Mouse (Mus musculus) left cerebral cortex, adult 2 months (tissue): ENCODE data around the gene Hist1h3c. TPM values are rescaled to one million over a fixed set of nuclear protein-coding genes. Genes with fewer than 3 reads are reported as not detected.

Experiments used
- DNase-seq, 2 experiments: peaks; one replicate each; pipeline ENCODE4 v3.0.0; 2021 to 2022; ENCODE audit warnings: low spot score in 2 of 2, mixed read lengths in 1 of 2; ENCODE audit errors: extremely low spot score in 1 of 2
- H3K27ac ChIP-seq: fragments of 200-600 bp; 2 replicates; pipeline ENCODE4 v1.8.1; 2022
- H3K4me3 ChIP-seq: fragments of 200-600 bp; 2 replicates; pipeline ENCODE4 v1.8.1; 2022
- CTCF ChIP-seq: fragments of 200-600 bp; IDR thresholded peaks from 2 replicates; pipeline ENCODE4 v1.8.1; 2022; ENCODE audit warnings: antibody characterized with exemption, mild to moderate bottlenecking, moderate library complexity
- intact Hi-C: fragments of 180-260 bp; cut with DNase I; formaldehyde crosslinking; loops from one replicate; pipeline ENCODE4 v1.15.1; 2025
- total RNA-seq, 2 experiments: library from RNA; stranded (reverse); gene quantifications; 2 replicates each; pipeline ENCODE4 v1.2.3; 2021

Hist1h3c gene
- total RNA-seq, 2 experiments from 2014 or later = 1.0 to 1.3 TPM

GRCm38 (mm10) chr13:23756790-23757189, 11.4 kb upstream of the Hist1h3c start, which contains the start of gene Hist1h4b:
TSS of gene Hist1h4b (plus strand) at chr13:23757013.
- peak within 1 kb of the TSS; percentile 40 for H3K4me3 ChIP-seq
- intact Hi-C loops = no loop called here
- TF ChIP-seq CTCF = no peak
- peak; percentile 82 to 88 for DNase-seq
- peak within 1 kb of the TSS; percentile 75 for H3K27ac ChIP-seq

DNA sequence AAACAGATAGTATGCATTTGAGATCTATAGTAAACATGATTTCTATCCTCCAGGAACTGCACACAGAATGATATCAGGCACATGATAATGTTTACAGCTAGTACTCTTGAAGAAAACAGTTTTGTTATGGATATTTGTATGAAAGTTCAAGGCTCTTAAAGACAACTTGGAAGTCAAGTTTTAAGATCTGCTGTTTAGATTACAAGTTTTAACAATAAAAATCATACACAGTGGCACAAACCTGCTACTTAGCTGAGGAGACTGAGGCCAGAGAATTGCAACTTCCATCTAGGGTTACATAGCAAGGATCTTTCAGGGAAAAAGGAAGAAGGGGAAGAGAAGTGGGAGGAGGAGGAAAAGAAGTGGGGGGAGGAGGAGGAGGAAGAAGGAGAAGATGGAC, 9.6 kb upstream of the Hist1h3c start:
- no peak overlapping the region for H3K4me3 ChIP-seq
- H3K27ac ChIP-seq = no peak overlapping the region
- TF ChIP-seq CTCF = no peak
- intact Hi-C loops = loop anchor here (5.0 kb wide), 1 partner anchor 2003 kb away; the partner anchor contains the start of genes Hist1h2ak, Hist1h2bn and Hist1h4k
- DNase-seq = no peak

DNA sequence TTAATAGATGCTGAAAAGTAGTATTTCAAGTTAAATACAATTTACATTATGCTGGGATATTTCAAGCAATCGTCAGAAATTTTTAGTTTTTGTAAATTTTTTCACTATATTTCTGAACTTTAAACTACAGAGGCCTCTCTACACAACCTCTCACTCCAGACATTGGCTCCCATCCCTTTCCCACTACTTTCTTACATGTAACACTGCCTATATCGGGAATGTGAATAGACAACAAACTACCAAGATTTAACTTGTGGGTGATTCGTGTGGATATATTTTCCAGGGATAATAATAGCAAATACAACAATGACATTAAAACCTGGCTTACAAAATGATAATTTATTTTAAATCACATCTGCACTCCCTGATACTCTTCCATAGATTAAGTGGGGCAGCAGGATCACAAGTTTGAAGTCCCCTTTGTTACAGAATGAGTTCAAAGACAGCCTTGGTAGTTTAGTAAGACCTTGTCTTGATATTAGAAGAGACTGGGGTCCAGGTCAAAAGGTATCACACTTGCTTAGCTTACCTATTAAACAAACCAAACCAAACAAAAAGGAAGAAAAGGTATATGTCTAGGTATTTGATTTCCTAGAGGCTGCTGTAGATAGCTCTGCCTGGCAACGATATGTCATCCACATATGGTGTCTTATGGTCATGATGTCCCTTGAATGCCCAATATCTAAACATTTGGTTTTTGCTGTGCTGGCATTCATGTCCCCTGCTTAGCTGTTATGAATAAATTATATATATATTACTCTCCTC, 8.1 kb upstream of the Hist1h3c start:
- TF ChIP-seq CTCF = no peak
- intact Hi-C loops = loop anchor here (5.0 kb wide), 1 partner anchor 2001 kb away; the partner anchor contains the start of genes Hist1h2ak, Hist1h2bn and Hist1h4k

GRCm38 (mm10) chr13:23752742-23753172, 7.4 kb upstream of the Hist1h3c start:
- no peak overlapping the region for H3K4me3 ChIP-seq
- intact Hi-C loops = loop anchor here (5.0 kb wide), 1 partner anchor 2000 kb away; the partner anchor contains the start of genes Hist1h2ak, Hist1h2bn and Hist1h4k
- no peak for TF ChIP-seq CTCF
- DNase-seq = no peak
- H3K27ac ChIP-seq = no peak overlapping the region

More for the DNA sequence above, 8.1 kb upstream of the Hist1h3c start:
- DNase-seq = no peak
- no peak overlapping the region for H3K4me3 ChIP-seq
- H3K27ac ChIP-seq = no peak overlapping the region

- peak; percentile 89 to 93 for DNase-seq
- intact Hi-C loops = loop anchor here (5.0 kb wide), 1 partner anchor 2000 kb away; the partner anchor contains the start of genes Hist1h2ak, Hist1h2bn and Hist1h4k
- peak within 1 kb of the TSS; percentile 88 for H3K27ac ChIP-seq
- TF ChIP-seq CTCF = peak; percentile 1; the same call in 1 of the 2 replicates
- peak within 1 kb of the TSS; percentile 48 for H3K4me3 ChIP-seq
Observed at GRCm38 (mm10) chr13:23752067-23752741, 6.8 kb upstream of the Hist1h3c start, which contains the start of gene Hist1h3b. TSS of gene Hist1h3b (plus strand) at chr13:23752267.

DNA sequence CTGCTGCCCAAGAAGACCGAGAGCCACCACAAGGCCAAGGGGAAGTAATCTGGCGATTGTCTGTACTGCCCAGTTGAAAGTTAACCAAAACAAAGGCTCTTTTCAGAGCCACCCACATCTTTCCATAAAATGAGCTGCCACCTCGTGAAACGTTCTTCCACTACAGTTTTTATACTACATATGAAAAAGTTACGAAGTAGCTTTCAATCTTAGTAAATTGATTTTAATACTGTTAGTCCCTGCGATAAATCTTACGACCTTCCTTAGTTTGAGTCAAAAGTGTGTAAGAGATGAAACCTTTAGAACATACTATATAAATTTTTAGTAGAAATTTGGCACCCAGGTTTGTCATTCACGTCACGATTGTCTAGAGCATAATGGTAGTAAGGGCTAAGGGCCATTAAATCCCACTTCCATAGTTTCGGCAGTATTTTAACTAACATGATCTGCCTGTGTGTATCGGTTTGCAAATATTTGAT, 6.1 kb upstream of the Hist1h3c start:
- DNase-seq = no peak
- intact Hi-C loops = loop anchor here (5.0 kb wide), 1 partner anchor 1999 kb away; the partner anchor contains the start of genes Hist1h2ak, Hist1h2bn and Hist1h4k
- peak overlapping the region; percentile 41 for H3K4me3 ChIP-seq
- peak overlapping the region; percentile 81; the same call in 1 of the 2 replicates for H3K27ac ChIP-seq
- no peak for TF ChIP-seq CTCF

DNA sequence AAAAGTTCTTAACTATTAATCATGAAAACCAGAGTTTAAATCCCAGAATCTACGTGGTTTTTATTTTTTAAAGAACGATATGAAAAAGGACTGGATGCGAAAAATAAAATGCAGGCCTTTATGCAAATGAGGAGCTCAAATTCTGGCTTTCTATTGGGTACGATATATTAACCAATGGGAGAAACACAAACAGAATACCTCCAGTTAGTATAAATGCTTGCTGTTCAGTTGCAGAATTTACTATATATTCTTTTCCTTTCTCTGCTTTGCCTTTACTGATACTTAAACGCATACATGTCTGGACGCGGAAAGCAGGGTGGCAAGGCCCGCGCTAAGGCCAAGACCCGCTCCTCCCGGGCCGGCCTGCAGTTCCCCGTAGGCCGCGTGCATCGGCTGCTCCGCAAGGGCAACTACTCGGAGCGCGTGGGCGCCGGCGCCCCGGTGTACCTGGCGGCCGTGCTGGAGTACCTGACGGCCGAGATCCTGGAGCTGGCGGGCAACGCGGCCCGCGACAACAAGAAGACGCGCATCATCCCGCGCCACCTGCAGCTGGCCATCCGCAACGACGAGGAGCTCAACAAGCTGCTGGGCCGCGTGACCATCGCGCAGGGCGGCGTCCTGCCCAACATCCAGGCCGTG, 5.6 kb upstream of the Hist1h3c start, which contains the start of gene Hist1h2ab:
TSS of gene Hist1h2ab (plus strand) at position 288 of the 639 bp plus-strand sequence.
- peak; percentile 46 to 49 for DNase-seq
- peak within 1 kb of the TSS; percentile 88 for H3K27ac ChIP-seq
- peak within 1 kb of the TSS; percentile 48 for H3K4me3 ChIP-seq
- intact Hi-C loops = loop anchor here (5.0 kb wide), 1 partner anchor 1999 kb away; the partner anchor contains the start of genes Hist1h2ak, Hist1h2bn and Hist1h4k

GRCm38 (mm10) chr13:23749563-23750121, 4.2 kb upstream of the Hist1h3c start:
- DNase-seq = no peak
- H3K4me3 ChIP-seq = no peak overlapping the region
- H3K27ac ChIP-seq = no peak overlapping the region
- no peak for TF ChIP-seq CTCF
- intact Hi-C loops = loop anchor here (5.0 to 10.0 kb wide), 2 partner anchors 315 to 1997 kb away; partner anchors contain the start of genes Hist1h2ak, Hist1h2bn and Hist1h4k

DNA sequence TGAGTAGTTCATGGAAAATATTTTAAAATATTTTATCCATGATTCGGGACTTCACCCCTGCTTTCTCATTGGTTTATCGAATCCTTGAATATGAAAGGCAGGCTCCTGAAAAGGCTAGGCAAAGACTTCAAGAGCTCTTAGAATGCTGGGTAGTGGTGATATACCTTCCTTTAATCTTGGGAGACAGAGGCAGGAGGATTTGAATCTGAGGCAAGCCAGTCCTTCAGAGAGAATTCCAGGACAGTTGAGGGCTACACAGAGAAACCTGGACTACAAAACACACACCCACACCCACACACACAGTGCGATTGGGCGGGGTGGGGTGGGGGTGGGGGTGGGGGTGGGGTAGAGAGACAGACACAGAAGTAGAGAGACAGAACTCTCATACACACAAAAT, 2.5 kb upstream of the Hist1h3c start:
- no peak for TF ChIP-seq CTCF
- intact Hi-C loops = loop anchor here (2.0 to 10.0 kb wide), 2 partner anchors 165 to 313 kb away; no protein-coding TSS in a partner anchor
- no peak overlapping the region for H3K4me3 ChIP-seq
- no peak for DNase-seq
- 0 out of 2 replicates have a peak overlapping the region, but pooled peaks have one; percentile 11 for H3K27ac ChIP-seq

GRCm38 (mm10) chr13:23747081-23747891, 1.9 kb upstream of the Hist1h3c start:
- no peak for TF ChIP-seq CTCF
- Histone ChIP-seq H3K27ac (peak overlapping the region; percentile 98), H3K4me3 (peak overlapping the region; percentile 55)
- no peak for DNase-seq
- intact Hi-C loops = loop anchor here (2.0 to 10.0 kb wide), 2 partner anchors 164 to 312 kb away; no protein-coding TSS in a partner anchor

DNA sequence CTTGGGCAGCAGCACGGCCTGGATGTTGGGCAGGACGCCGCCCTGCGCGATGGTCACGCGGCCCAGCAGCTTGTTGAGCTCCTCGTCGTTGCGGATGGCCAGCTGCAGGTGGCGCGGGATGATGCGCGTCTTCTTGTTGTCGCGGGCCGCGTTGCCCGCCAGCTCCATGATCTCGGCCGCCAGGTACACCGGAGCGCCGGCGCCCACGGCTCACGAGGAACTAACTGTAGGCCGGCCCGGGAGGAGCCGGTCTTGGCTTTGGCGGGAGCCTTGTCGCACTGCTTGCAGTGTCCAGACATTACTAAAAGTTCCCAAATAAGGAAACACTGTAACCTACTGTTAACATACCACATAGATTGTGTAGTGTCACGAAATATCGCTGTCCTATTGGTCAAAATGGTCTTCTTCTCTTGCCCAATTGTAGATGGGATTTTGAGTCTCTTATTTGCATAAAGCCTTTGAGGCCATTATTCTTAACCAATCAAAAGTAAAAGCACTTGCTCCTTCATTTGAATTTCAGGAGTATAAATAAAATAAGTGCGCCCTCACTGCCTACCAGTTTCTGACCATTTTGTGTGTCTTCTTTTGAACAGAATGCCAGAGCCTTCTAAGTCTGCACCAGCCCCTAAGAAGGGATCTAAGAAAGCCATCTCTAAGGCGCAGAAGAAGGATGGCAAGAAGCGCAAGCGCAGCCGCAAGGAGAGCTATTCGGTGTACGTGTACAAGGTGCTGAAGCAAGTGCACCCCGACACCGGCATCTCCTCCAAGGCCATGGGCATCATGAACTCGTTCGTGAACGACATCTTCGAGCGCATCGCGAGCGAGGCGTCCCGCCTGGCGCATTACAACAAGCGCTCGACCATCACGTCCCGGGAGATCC, 1.0 kb upstream of the Hist1h3c start, which contains the start of gene Hist1h2bb:
TSS of gene Hist1h2bb (plus strand) at position 534 of the 880 bp plus-strand sequence.
- Histone ChIP-seq H3K4me3 (peak within 1 kb of the TSS; percentile 55), H3K27ac (peak within 1 kb of the TSS; percentile 98)
- intact Hi-C loops = loop anchor here (2.0 to 10.0 kb wide), 2 partner anchors 164 to 312 kb away; no protein-coding TSS in a partner anchor
- peak; percentile 66 for DNase-seq
